Mouse (Mus musculus): ENCODE measurements around the gene Cnot10. TPM values are rescaled to one million over a fixed set of nuclear protein-coding genes. Genes with fewer than 3 reads are reported as not detected.

Cnot10 gene
- polyA plus RNA-seq, 1 experiment from 2014 or later = 64.7 TPM

- no peak overlapping the region for H3K4me2 ChIP-seq (ENCODE audit: low read depth, low read length)
- ATAC-seq (ENCODE audit: low read depth) = no peak
- peak overlapping the region; percentile 9; the same call in 1 of the 2 replicates for H3K9ac ChIP-seq (ENCODE audit: low read length)
- 35% methylated on average over 2 of the region's 2 CpGs for WGBS
- H3K9me3 ChIP-seq (ENCODE audit: control insufficient read depth, low read length) = no peaks in the 10 kb centered on the region
- no peaks in the 10 kb centered on the region for H3K27me3 ChIP-seq (ENCODE audit: control insufficient read depth, insufficient read depth, low read depth, low read length)
- H3K4me3 ChIP-seq (ENCODE audit: low read length) = no peak overlapping the region
- no peak overlapping the region for H3K27ac ChIP-seq (ENCODE audit: low read length)
- H3K36me3 ChIP-seq (ENCODE audit: control insufficient read depth, insufficient read depth, low read length) = no peaks in the 10 kb centered on the region
- no peaks in the 10 kb centered on the region; the same call in 1 of the 2 replicates for H3K4me1 ChIP-seq (replicated peaks; ENCODE audit: control insufficient read depth, insufficient read depth, low read length)
These were observed 33.6 kb upstream of the Cnot10 start for GRCm38 (mm10) chr9:114673626-114674025.

GRCm38 (mm10) chr9:114672703-114673561 is 32.9 kb upstream of the Cnot10 start:
- Histone ChIP-seq H3K27me3 (ENCODE audit: control insufficient read depth, insufficient read depth, low read depth, low read length) (no peaks in the 10 kb centered on the region), H3K4me2 (ENCODE audit: low read depth, low read length) (peak overlapping the region; percentile 49), H3K36me3 (ENCODE audit: control insufficient read depth, insufficient read depth, low read length) (no peaks in the 10 kb centered on the region), H3K4me3 (ENCODE audit: low read length) (peak overlapping the region; percentile 25), H3K4me1 (replicated peaks; ENCODE audit: control insufficient read depth, insufficient read depth, low read length) (no peaks in the 10 kb centered on the region; the same call in 1 of the 2 replicates), H3K9me3 (ENCODE audit: control insufficient read depth, low read length) (no peaks in the 10 kb centered on the region), H3K9ac (ENCODE audit: low read length) (peak overlapping the region; percentile 9), H3K27ac (ENCODE audit: low read length) (no peak overlapping the region)
- WGBS = 6% methylated on average over 24 of the region's 24 CpGs
- ATAC-seq (ENCODE audit: low read depth) = no peak

- 55% methylated on average over 1 of the region's 1 CpGs for WGBS
- no peaks in the 10 kb centered on the region for H3K36me3 ChIP-seq (ENCODE audit: control insufficient read depth, insufficient read depth, low read length)
- no peaks in the 10 kb centered on the region for H3K27me3 ChIP-seq (ENCODE audit: control insufficient read depth, insufficient read depth, low read depth, low read length)
- no peak overlapping the region for H3K4me2 ChIP-seq (ENCODE audit: low read depth, low read length)
- H3K27ac ChIP-seq (ENCODE audit: low read length) = no peak overlapping the region
- no peaks in the 10 kb centered on the region for H3K9me3 ChIP-seq (ENCODE audit: control insufficient read depth, low read length)
- H3K4me1 ChIP-seq (replicated peaks; ENCODE audit: control insufficient read depth, insufficient read depth, low read length) = no peaks in the 10 kb centered on the region; the same call in 1 of the 2 replicates
- no peak for ATAC-seq (ENCODE audit: low read depth)
- no peak overlapping the region for H3K4me3 ChIP-seq (ENCODE audit: low read length)
- no peak overlapping the region for H3K9ac ChIP-seq (ENCODE audit: low read length)
These were observed 32.0 kb upstream of the Cnot10 start for GRCm38 (mm10) chr9:114671946-114672345.

DNA sequence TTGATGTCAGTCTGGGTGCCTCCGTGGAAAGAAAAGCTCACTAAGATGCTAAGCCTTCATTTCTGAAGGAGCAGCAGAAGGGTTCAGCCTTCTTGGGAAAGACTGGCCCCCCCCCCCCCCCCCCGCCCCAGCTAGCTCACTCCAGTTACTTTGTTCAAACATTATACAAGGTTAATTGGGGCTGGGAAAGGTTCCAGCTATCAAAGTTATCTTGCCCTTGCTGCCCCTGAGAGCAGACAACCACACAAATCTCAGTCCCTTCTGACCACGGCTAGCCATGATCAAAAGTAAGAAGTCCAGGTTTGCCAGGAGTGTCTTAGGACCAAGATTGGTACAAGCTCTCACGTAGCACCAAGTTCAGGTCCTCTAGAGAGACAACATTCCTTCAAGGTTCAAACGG is 29.0 kb upstream of the Cnot10 start:
- H3K27me3 ChIP-seq (ENCODE audit: control insufficient read depth, insufficient read depth, low read depth, low read length) = no peaks in the 10 kb centered on the region
- H3K4me3 ChIP-seq (ENCODE audit: low read length) = no peak overlapping the region
- 0 out of 2 replicates have a peak overlapping the region, but pooled peaks have one; percentile 3 for H3K27ac ChIP-seq (ENCODE audit: low read length)
- ATAC-seq (ENCODE audit: low read depth) = peak; percentile 27; the same call in 1 of the 2 replicates
- 44% methylated on average over 4 of the region's 5 CpGs for whole genome bisulfite sequencing
- H3K9ac ChIP-seq (ENCODE audit: low read length) = no peak overlapping the region
- H3K4me2 ChIP-seq (ENCODE audit: low read depth, low read length) = no peak overlapping the region
- H3K9me3 ChIP-seq (ENCODE audit: control insufficient read depth, low read length) = no peaks in the 10 kb centered on the region
- no peaks in the 10 kb centered on the region; the same call in 1 of the 2 replicates for H3K4me1 ChIP-seq (replicated peaks; ENCODE audit: control insufficient read depth, insufficient read depth, low read length)
- no peaks in the 10 kb centered on the region for H3K36me3 ChIP-seq (ENCODE audit: control insufficient read depth, insufficient read depth, low read length)

GRCm38 (mm10) chr9:114668047-114668446 is 28.1 kb upstream of the Cnot10 start:
- Histone ChIP-seq H3K27me3 (ENCODE audit: control insufficient read depth, insufficient read depth, low read depth, low read length) (no peaks in the 10 kb centered on the region), H3K4me3 (ENCODE audit: low read length) (no peak overlapping the region), H3K36me3 (ENCODE audit: control insufficient read depth, insufficient read depth, low read length) (no peaks in the 10 kb centered on the region), H3K4me1 (replicated peaks; ENCODE audit: control insufficient read depth, insufficient read depth, low read length) (no peaks in the 10 kb centered on the region), H3K9ac (ENCODE audit: low read length) (no peak overlapping the region), H3K9me3 (ENCODE audit: control insufficient read depth, low read length) (no peaks in the 10 kb centered on the region), H3K27ac (ENCODE audit: low read length) (no peak overlapping the region), H3K4me2 (ENCODE audit: low read depth, low read length) (no peak overlapping the region)
- WGBS = 65% methylated on average over 4 of the region's 4 CpGs
- ATAC-seq (ENCODE audit: low read depth) = no peak

GRCm38 (mm10) chr9:114666858-114667257 is 26.9 kb upstream of the Cnot10 start:
- no peaks in the 10 kb centered on the region for H3K36me3 ChIP-seq (ENCODE audit: control insufficient read depth, insufficient read depth, low read length)
- no peaks in the 10 kb centered on the region for H3K27me3 ChIP-seq (ENCODE audit: control insufficient read depth, insufficient read depth, low read depth, low read length)
- no peaks in the 10 kb centered on the region for H3K4me1 ChIP-seq (replicated peaks; ENCODE audit: control insufficient read depth, insufficient read depth, low read length)
- H3K27ac ChIP-seq (ENCODE audit: low read length) = no peak overlapping the region
- no peaks in the 10 kb centered on the region for H3K9me3 ChIP-seq (ENCODE audit: control insufficient read depth, low read length)
- H3K4me3 ChIP-seq (ENCODE audit: low read length) = no peak overlapping the region
- no peak overlapping the region for H3K4me2 ChIP-seq (ENCODE audit: low read depth, low read length)
- no peak for ATAC-seq (ENCODE audit: low read depth)
- 75% methylated on average over 10 of the region's 10 CpGs for WGBS
- no peak overlapping the region for H3K9ac ChIP-seq (ENCODE audit: low read length)

DNA sequence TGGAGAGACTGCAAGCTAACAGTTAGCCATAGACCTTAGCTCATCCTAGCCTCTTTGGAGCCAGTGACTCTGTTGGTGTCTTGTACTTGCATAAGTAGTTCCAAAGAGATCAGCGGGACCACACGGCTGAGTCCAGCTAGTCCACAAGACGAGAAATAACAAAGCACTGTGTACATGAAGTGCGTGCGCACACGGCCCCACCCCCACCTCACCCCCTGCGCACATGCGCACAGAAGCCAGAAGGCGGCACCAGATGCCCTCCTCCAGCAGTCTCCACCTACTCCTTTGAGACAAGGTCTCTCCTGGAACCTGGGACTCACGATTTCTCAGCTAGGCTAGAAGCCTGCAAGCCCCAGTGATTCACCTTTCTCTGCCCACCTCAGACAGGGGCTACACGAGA is 23.8 kb upstream of the Cnot10 start:
- no peaks in the 10 kb centered on the region for H3K36me3 ChIP-seq (ENCODE audit: control insufficient read depth, insufficient read depth, low read length)
- 79% methylated on average over 11 of the region's 11 CpGs for WGBS
- H3K27me3 ChIP-seq (ENCODE audit: control insufficient read depth, insufficient read depth, low read depth, low read length) = no peaks in the 10 kb centered on the region
- H3K4me3 ChIP-seq (ENCODE audit: low read length) = no peak overlapping the region
- H3K9ac ChIP-seq (ENCODE audit: low read length) = no peak overlapping the region
- ATAC-seq (ENCODE audit: low read depth) = no peak
- H3K9me3 ChIP-seq (ENCODE audit: control insufficient read depth, low read length) = no peaks in the 10 kb centered on the region
- H3K4me1 ChIP-seq (replicated peaks; ENCODE audit: control insufficient read depth, insufficient read depth, low read length) = no peaks in the 10 kb centered on the region
- no peak overlapping the region for H3K27ac ChIP-seq (ENCODE audit: low read length)
- no peak overlapping the region for H3K4me2 ChIP-seq (ENCODE audit: low read depth, low read length)

- Histone ChIP-seq H3K9me3 (ENCODE audit: control insufficient read depth, low read length) (no peaks in the 10 kb centered on the region), H3K4me2 (ENCODE audit: low read depth, low read length) (no peak overlapping the region), H3K9ac (ENCODE audit: low read length) (no peak overlapping the region), H3K27ac (ENCODE audit: low read length) (no peak overlapping the region), H3K27me3 (ENCODE audit: control insufficient read depth, insufficient read depth, low read depth, low read length) (no peaks in the 10 kb centered on the region), H3K4me3 (ENCODE audit: low read length) (no peak overlapping the region), H3K36me3 (ENCODE audit: control insufficient read depth, insufficient read depth, low read length) (no peaks in the 10 kb centered on the region), H3K4me1 (replicated peaks; ENCODE audit: control insufficient read depth, insufficient read depth, low read length) (no peaks in the 10 kb centered on the region)
- no peak for ATAC-seq (ENCODE audit: low read depth)
- WGBS = 29% methylated on average over 7 of the region's 7 CpGs
These were observed 22.0 kb upstream of the Cnot10 start for GRCm38 (mm10) chr9:114661991-114662390.

GRCm38 (mm10) chr9:114660983-114661382 is 21.0 kb upstream of the Cnot10 start:
- Histone ChIP-seq H3K27ac (ENCODE audit: low read length) (no peak overlapping the region), H3K4me2 (ENCODE audit: low read depth, low read length) (no peak overlapping the region), H3K4me1 (replicated peaks; ENCODE audit: control insufficient read depth, insufficient read depth, low read length) (no peaks in the 10 kb centered on the region), H3K27me3 (ENCODE audit: control insufficient read depth, insufficient read depth, low read depth, low read length) (no peaks in the 10 kb centered on the region), H3K9me3 (ENCODE audit: control insufficient read depth, low read length) (no peaks in the 10 kb centered on the region), H3K36me3 (ENCODE audit: control insufficient read depth, insufficient read depth, low read length) (no peaks in the 10 kb centered on the region), H3K9ac (ENCODE audit: low read length) (no peak overlapping the region), H3K4me3 (ENCODE audit: low read length) (no peak overlapping the region)
- no peak for ATAC-seq (ENCODE audit: low read depth)
- WGBS = 44% methylated on average over 6 of the region's 6 CpGs

Data from lung, embryonic 16.5 days (tissue).